In the genomic region with DNA sequence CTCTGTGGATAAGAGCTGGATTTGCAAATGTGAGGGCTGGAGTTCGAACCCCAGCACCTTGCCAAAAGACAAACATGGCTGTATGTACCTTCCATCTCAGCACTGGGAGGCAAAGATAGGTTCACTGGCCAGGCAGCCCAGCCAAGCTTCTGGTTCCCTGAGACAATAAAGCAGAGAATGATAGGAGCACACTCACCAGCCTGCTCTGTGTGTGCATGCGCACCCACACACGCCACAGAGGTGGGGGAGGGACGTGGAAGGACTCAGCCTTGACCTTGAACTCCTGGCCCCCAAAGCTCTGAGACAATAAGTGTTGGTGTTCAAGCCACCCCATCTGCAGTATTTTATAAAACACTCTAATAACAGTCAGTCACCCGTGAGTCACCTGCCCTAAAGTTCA, we compare ENCODE assay signal across 22 mouse cellular contexts.
A peak's percentile ranks its signal among the peaks of the same experiment; 100 is the strongest.
DNase-seq lines count a peak whose midpoint lies in the region; ATAC-seq and TF ChIP-seq lines count a peak whose summit lies in the region.
"Had no signal": no experiment of that assay in that cellular context is flagged by ENCODE, and none has a peak within 500 bp of the region (broad histone marks: within the 10 kb centered on the region; RNA-seq: fewer than 3 reads in every experiment).

No protein-coding gene starts in this region.

- peaks cover 9% of the 10 kb centered on the region; the same call in 1 of the 2 replicates for H3K27me3 ChIP-seq in heart, embryonic 10.5 days (ENCODE audit: insufficient read depth, poor library complexity, severe bottlenecking)
- no peaks in the 10 kb centered on the region for H3K27me3 ChIP-seq in heart, embryonic 11.5 days (ENCODE audit: control insufficient read depth, insufficient read depth, low read length)
- H3K27me3 ChIP-seq in stomach, postnatal 0 days (ENCODE audit: control insufficient read depth, insufficient read depth, low read length): no peaks in the 10 kb centered on the region
- H3K27me3 ChIP-seq: embryonic facial prominence, embryonic 15.5 days; forebrain, embryonic 12.5 days had no signal

- H3K4me1 ChIP-seq in heart, embryonic 10.5 days: peaks cover 17% of the 10 kb centered on the region
- peaks cover 8% of the 10 kb centered on the region for H3K4me1 ChIP-seq in heart, embryonic 11.5 days (ENCODE audit: control insufficient read depth, insufficient read depth, low read length)
- no peaks in the 10 kb centered on the region for H3K4me1 ChIP-seq in stomach, postnatal 0 days (replicated peaks; ENCODE audit: control insufficient read depth, insufficient read depth)
- H3K4me1 ChIP-seq: forebrain, embryonic 12.5 days had no signal

- ATAC-seq in heart, embryonic 11.5 days (replicated peaks; ENCODE audit: insufficient number of reproducible peaks, low FRiP score, low TSS enrichment): no peak
- ATAC-seq in stomach, postnatal 0 days (ENCODE audit: low FRiP score, low TSS enrichment): peak; percentile 22; the same call in 1 of the 2 replicates
- ATAC-seq: activated CD4-positive, CD25-positive, alpha-beta regulatory T cell, adult 4 months; forebrain, embryonic 14.5 days; forebrain, embryonic 16.5 days had no signal

- H3K9ac ChIP-seq in heart, embryonic 11.5 days (ENCODE audit: low read depth, low read length): no peak overlapping the region
- H3K9ac ChIP-seq in stomach, postnatal 0 days (ENCODE audit: low read length): no peak overlapping the region
- H3K9ac ChIP-seq: embryonic facial prominence, embryonic 13.5 days; embryonic facial prominence, embryonic 15.5 days; forebrain, embryonic 12.5 days had no signal

- H3K36me3 ChIP-seq in heart, embryonic 10.5 days: no peaks in the 10 kb centered on the region
- H3K36me3 ChIP-seq in heart, embryonic 11.5 days (ENCODE audit: control insufficient read depth, insufficient read depth, low read length): no peaks in the 10 kb centered on the region
- no peaks in the 10 kb centered on the region for H3K36me3 ChIP-seq in stomach, postnatal 0 days (ENCODE audit: control insufficient read depth, insufficient read depth, low read length)
- H3K36me3 ChIP-seq: embryonic facial prominence, embryonic 13.5 days; embryonic facial prominence, embryonic 15.5 days; forebrain, embryonic 10.5 days; forebrain, embryonic 12.5 days had no signal

- 77% methylated on average over 5 of the region's 5 CpGs for WGBS in heart, embryonic 10.5 days
- 79% methylated on average over 5 of the region's 5 CpGs for WGBS in heart, embryonic 11.5 days (ENCODE audit: insufficient replicate concordance)
- 75% methylated on average over 5 of the region's 5 CpGs for WGBS in stomach, postnatal 0 days

- H3K27ac ChIP-seq in heart, embryonic 10.5 days: no peak overlapping the region
- no peak overlapping the region for H3K27ac ChIP-seq in heart, embryonic 11.5 days (ENCODE audit: low read depth, low read length)
- no peak overlapping the region for H3K27ac ChIP-seq in stomach, postnatal 0 days (replicated peaks)
- H3K27ac ChIP-seq: embryonic facial prominence, embryonic 13.5 days; embryonic facial prominence, embryonic 15.5 days; forebrain, embryonic 10.5 days; forebrain, embryonic 12.5 days had no signal

- H3K4me2 ChIP-seq in heart, embryonic 11.5 days: no peak overlapping the region
- no peak overlapping the region for H3K4me2 ChIP-seq in stomach, postnatal 0 days (replicated peaks; ENCODE audit: low read depth)
- H3K4me2 ChIP-seq: embryonic facial prominence, embryonic 13.5 days; embryonic facial prominence, embryonic 15.5 days; forebrain, embryonic 12.5 days had no signal

- peak; percentile 53 for DNase-seq in heart, embryonic 10.5 days (ENCODE audit: low spot score)
- peak; percentile 51 for DNase-seq in R1 (ENCODE audit: low read depth, low spot score)
- DNase-seq in stomach, postnatal 0 days (ENCODE audit: low spot score): peak; percentile 14
- no peak for DNase-seq in cerebellum, adult 8-10 months
- DNase-seq: adrenal gland, adult 8-10 months; adrenal gland, postnatal 14 days; adrenal gland, postnatal 36 days; cerebellum, adult 11-12 months; cerebellum, adult 2 months; cerebellum, adult 9-11 months; cerebellum, postnatal 14 days; cerebellum, postnatal 36 days; embryo, embryonic 11 days had no signal

- H3K9me3 ChIP-seq in heart, embryonic 10.5 days: no peaks in the 10 kb centered on the region
- H3K9me3 ChIP-seq in heart, embryonic 11.5 days (replicated peaks; ENCODE audit: control insufficient read depth, low read length): no peaks in the 10 kb centered on the region
- no peaks in the 10 kb centered on the region for H3K9me3 ChIP-seq in stomach, postnatal 0 days (ENCODE audit: control insufficient read depth, low read length)
- H3K9me3 ChIP-seq: embryonic facial prominence, embryonic 13.5 days; embryonic facial prominence, embryonic 15.5 days; forebrain, embryonic 10.5 days; forebrain, embryonic 12.5 days had no signal

- TF ChIP-seq CTCF in stomach, postnatal 0 days (IDR thresholded peaks at IDR 0.05; ENCODE audit: low read depth): no peak

- no peak overlapping the region for H3K4me3 ChIP-seq in heart, embryonic 10.5 days
- H3K4me3 ChIP-seq in heart, embryonic 11.5 days (ENCODE audit: low read depth, low read length): no peak overlapping the region
- H3K4me3 ChIP-seq in stomach, postnatal 0 days (ENCODE audit: low read depth, low read length): no peak overlapping the region
- H3K4me3 ChIP-seq: embryonic facial prominence, embryonic 13.5 days; embryonic facial prominence, embryonic 15.5 days; erythroblast, embryonic 14.5 days; forebrain, embryonic 10.5 days; forebrain, embryonic 12.5 days had no signal

- TF ChIP-seq EP300 in stomach, postnatal 0 days (optimal IDR thresholded peaks at IDR 0.05): no peak
